Mouse (Mus musculus) lung, postnatal 0 days (tissue): ENCODE results near the gene Upf3b.

Experiments used
- CTCF ChIP-seq: IDR thresholded peaks from 2 replicates; pipeline ENCODE4 v1.5.1; 2016; ENCODE audit warnings: antibody characterized with exemption, mild to moderate bottlenecking
- EP300 ChIP-seq: IDR thresholded peaks from 2 replicates; pipeline ENCODE4 v1.6.1; 2016; ENCODE audit warnings: antibody characterized with exemption, mild to moderate bottlenecking, control low read depth

GRCm38 (mm10) chrX:37091457-37091856, 18.7 kb downstream of the Upf3b start:
- TF ChIP-seq CTCF, result no peak
- TF ChIP-seq EP300, result no peak
